Mouse (Mus musculus) CD4-positive, CD25-positive, alpha-beta regulatory T cell, adult 9 weeks (primary cell): ENCODE results near the gene Hist2h2be. TPM values are rescaled to one million over a fixed set of nuclear protein-coding genes. Genes with fewer than 3 reads are reported as not detected.

Experiments
- polyA plus RNA-seq: library from polyadenylated mRNA; unstranded; fragments of 100-300 nt; shearing (Covaris generic); gene quantifications from one replicate; pipeline ENCODE4 v1.2.1, GENCODE M21; 2017

Gene Hist2h2be
- polyA plus RNA-seq, 1 experiment from 2014 or later: 4.0 TPM

Other genes with a start within 250 kb of the Hist2h2be start
- 7.7 TPM for gene Plekho1, start 225.1 kb upstream of the Hist2h2be start, polyA plus RNA-seq
- gene Vps45, start 162.7 kb upstream of the Hist2h2be start, polyA plus RNA-seq: 33.7 TPM
- 21.2 TPM for gene Otud7b, start 116.6 kb upstream of the Hist2h2be start, polyA plus RNA-seq
- gene Mtmr11, start 59.1 kb upstream of the Hist2h2be start, polyA plus RNA-seq: 4.4 TPM
- gene Sf3b4, start 48.8 kb upstream of the Hist2h2be start, polyA plus RNA-seq: 173 TPM
- gene Sv2a, start 40.0 kb upstream of the Hist2h2be start, polyA plus RNA-seq: 5.8 TPM
- gene Bola1, start 1.4 kb upstream of the Hist2h2be start, polyA plus RNA-seq: 36.5 TPM
- not detected for gene Hist2h2ab, start 1.3 kb upstream of the Hist2h2be start, polyA plus RNA-seq
- 4.9 TPM for gene Hist2h2ac, start 239 bp upstream of the Hist2h2be start, polyA plus RNA-seq
- gene Hist2h3c2, start 18.0 kb downstream of the Hist2h2be start, polyA plus RNA-seq: not detected
- gene Hist2h2aa2, start 19.2 kb downstream of the Hist2h2be start, polyA plus RNA-seq: 24.7 TPM
- gene Hist2h2aa1, start 24.4 kb downstream of the Hist2h2be start, polyA plus RNA-seq: not detected
- not detected for gene Hist2h3c1, start 25.6 kb downstream of the Hist2h2be start, polyA plus RNA-seq
- gene Hist2h4, start 42.2 kb downstream of the Hist2h2be start, polyA plus RNA-seq: 3.0 TPM
- gene Hist2h3b, start 47.5 kb downstream of the Hist2h2be start, polyA plus RNA-seq: not detected
- gene Hist2h2bb, start 48.6 kb downstream of the Hist2h2be start, polyA plus RNA-seq: 5.2 TPM
- gene Fcgr1, start 72.8 kb downstream of the Hist2h2be start, polyA plus RNA-seq: not detected
- gene BC107364, start 231.2 kb downstream of the Hist2h2be start, polyA plus RNA-seq: not detected